Mouse (Mus musculus): Measurements from ENCODE around the gene Ska2.

The Ska2 gene

DNA sequence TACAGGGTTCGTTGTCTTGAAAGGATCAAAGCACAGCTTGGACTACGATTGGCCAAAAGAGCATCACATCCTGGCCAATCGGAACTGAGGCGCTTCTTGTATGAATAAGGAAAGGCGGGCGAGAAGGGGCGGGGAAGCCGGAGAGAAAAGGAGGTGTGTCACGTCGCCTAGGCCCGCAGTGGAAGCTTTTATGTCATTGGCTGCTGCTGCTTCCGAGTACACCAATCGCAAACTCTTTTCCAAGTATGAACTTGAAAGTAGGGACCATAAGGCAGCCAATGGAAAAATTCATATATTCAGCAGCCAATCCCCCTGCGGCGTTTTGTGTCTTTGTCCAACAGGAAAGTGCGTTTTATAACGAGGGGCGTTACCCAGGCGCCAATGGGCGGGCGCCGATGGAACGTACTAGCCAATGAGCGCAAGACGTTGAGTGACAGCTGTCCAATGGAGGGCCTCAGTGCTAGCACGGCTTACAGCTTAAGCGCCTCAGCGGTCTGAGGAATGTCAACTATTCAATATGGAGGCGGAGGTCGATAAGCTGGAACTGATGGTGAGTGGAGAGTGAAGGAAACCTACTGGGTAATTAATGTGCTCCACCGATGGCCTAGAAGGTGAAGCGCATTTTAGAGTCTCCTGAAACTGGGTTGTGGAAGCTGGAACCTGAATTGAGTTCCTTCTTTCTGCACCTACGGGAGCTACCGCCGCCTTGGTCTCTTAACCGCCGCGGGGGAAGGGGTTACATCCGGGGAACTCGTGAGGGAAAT lies at the start of gene Ska2:
Ska2 (plus strand) TSS at position 480 of the 764 bp plus-strand sequence.
- peak; percentile 96 to 97 for DNase-seq (ENCODE audit: low read depth in 2 of 2, low spot score in 2 of 2)

DNA sequence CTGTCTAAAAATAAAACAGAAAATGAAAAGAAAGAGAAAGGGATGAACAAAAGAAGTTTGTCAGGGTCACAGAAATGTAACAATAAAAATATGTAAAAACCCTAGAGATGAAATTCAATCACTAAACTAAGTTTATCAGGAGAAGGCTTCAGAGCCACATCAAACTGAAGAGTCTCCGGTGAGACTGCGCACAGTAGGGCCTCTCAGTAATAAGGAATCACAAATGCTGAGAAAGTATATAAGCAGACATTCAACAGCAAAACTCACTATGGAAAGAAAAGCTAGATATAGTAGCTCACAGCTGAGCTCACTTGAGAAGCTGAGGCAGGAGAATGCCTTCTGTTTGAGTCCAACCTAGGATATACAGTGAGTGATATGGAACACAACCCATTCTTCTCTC lies 48.6 kb upstream of the Ska2 start:
- no peak for DNase-seq (ENCODE audit: low read depth in 2 of 2, low spot score in 2 of 2)

DNA sequence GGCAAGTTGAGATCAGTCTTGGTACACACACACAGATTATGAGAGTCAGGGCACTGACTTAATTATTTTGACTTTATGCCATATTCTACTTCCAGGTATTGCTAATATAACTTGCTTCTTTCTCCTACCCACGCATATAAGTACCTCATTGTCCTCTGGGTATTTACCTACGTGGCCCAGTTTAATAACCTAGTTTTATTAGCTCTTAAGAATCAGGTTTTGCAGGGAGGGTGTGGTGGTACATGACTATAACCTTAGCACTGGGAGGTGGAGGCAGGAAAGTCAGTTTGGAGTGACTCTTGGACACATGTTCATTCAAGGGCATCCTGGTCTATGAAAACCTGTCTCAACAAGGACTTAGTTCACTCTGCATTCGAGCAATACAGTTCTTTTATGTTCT lies 46.9 kb upstream of the Ska2 start:
- DNase-seq (ENCODE audit: low read depth in 2 of 2, low spot score in 2 of 2): no peak

DNA sequence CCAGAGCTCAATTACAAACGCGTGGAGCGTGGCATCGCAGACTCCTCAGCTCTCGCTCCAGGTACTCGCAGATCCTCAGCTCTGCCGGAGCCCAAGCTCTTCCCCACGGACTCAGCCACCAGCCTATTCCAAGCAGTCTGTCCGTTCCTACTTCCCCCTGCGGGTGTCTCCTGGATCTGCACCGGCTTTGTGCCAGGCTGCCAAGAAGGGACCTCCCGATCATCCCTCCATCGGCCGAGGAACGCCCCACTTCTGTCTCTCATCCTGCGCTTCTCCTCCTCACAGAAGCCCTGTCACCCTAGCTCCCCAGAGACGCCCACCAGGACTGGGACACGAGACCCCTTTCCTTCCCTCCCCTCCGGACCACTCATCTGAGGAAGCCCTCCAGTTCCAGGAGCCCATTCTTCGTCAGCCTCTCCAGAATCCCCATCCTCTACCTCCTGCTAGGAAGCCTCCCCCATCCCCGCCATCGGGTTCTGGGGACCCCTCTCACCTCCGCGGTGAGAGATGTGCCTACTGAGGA lies 35.6 kb upstream of the Ska2 start:
- peak; percentile 25 to 29 for DNase-seq (ENCODE audit: low read depth in 2 of 2, low spot score in 2 of 2)

DNA sequence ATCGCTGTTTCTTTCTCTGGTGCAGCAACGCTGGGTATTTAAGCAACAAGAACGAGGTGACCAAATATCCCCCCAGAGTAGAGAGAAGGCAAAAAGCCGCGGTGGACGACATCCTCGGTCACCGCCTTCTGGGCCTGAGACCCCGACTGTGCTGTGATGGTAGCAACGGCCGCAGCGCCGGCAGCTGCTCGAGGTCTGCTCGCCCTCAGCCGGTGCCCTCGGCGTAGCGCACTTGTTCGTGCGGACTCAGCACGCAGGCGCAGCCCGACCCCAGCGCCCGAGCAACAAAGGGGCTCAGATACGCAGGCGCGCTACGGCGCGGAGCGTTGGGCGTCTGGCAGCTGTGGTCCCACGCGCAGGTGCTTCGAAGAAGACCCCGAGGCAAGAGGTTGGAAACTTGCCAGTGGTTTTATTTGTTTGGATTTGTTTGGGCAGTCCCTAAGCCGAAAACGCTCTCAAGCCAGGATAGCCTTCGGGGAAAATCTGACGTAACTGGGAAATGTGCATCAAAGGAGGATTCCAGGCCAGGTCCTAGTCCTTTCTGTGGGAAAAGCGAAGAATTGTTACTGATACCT lies 35.1 kb upstream of the Ska2 start, which contains the start of gene Gdpd1:
Gdpd1 (minus strand) TSS at position 197 of the 575 bp plus-strand sequence.
- peak; percentile 76 to 78 for DNase-seq (ENCODE audit: low read depth in 2 of 2, low spot score in 2 of 2)

DNA sequence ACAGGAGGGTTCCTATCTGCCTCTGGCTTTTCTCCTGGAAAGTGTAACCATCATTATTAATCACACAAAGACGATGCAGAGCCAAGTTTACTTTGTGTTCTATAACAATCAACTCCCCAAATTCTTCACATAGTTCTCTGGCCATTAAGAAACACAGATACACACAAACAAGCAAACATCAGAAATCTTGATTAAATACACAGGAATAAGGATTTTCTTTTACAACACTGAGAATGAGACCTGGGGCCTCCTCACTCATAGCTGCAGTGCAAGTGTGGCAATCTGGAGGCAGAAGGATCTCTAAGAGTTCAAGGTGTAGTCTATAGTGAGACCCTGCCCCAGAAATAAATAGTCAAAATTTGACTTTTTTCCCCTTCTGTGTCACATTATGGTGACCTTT lies 25.3 kb upstream of the Ska2 start:
- no peak for DNase-seq (ENCODE audit: low read depth in 2 of 2, low spot score in 2 of 2)

DNA sequence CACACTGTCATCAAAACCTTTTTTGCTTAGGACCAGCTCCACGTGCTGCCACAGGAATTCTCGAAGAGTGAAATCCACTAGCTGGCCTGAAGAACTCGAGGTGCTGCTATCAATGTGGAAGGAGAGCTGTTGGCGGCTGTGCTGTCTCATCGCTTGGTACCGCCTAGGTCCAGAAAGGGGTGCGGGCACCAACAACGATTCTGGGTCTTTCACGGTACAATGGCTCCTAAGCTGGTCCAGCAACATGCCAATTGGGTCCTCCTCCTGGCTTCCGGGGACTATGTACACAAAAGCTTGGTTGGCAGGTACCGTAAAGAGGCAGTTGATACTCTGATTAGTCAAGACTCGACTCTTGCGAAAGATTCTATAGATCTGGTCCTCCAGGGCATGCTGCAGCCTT lies 23.6 kb upstream of the Ska2 start:
- DNase-seq (ENCODE audit: low read depth in 2 of 2, low spot score in 2 of 2): no peak

DNA sequence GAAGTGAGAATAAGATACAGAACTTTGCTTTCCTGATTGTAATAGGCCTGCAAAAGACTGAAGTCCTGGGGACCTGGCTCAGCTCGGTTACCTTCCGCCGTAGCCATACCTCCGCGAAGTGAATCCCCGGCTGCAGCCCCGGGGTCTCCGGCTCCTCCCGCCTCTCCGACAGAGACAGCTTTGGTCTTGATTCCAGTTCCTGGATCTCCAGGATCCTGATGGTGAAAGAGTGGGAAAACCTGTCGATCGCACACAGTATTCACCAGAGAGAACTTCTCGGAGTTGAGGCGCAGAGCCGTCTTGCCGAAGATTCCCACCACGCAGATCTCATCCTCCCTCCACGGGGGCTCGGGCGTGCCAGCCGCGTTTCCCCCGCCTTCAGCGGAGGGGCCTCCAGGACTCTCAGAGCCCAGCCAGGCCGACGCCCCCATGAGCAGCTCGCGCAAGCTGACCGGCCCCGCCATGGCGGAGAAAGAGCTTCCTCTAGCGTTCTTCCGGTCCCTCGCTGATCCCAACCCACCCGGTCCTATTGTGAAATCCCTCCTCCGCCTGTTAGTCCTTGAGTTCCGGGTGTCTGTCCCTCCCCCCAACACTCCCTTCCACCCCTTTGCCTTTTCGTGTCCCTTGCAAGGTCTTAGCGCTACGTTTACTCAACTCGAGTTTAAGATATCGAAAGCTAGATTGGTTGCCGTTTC lies 22.6 kb upstream of the Ska2 start, which contains the start of gene Smg8:
Smg8 (minus strand) TSS at position 485 of the 695 bp plus-strand sequence.
- DNase-seq (ENCODE audit: low read depth in 2 of 2, low spot score in 2 of 2): peak; percentile 68 to 78

DNA sequence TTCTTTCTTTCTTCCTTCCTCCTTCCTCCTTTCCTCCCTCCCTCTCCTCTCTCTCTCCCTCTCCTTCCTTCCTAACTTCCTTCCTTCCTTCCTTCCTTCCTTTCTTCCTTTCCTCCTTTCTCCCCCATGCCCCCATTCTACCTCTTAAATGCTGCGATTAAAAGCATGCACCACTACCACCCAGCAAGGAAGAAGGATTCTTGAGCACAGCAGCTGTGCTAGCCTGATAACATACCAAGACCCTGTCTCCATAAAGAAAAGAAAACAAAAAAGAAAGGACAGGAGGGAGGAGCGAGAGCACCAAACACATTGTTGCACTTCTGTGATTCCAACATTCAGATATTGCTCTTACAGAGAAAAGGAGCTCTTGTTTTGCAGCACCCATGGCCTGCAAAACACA lies 21.9 kb upstream of the Ska2 start:
- no peak for DNase-seq (ENCODE audit: low read depth in 2 of 2, low spot score in 2 of 2)

DNA sequence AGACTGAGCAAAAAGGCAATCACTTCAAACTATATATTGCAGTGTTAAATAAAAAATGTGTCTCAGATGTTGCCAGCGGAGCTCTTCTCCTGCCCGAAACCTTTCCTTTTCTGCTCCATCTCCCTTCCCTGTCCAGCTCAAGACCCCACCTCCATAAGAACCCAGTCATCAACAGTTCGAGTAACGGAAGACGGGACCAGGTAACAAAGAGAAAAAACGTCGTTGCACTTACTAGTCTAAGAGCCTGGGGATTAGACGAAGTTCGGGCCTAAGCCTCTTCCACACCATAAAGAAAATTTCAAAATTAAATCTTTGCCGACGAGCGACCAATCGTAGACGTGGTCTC lies 652 bp upstream of the Ska2 start, which contains the start of gene Prr11:
Prr11 (minus strand) TSS at position 300 of the 346 bp plus-strand sequence.
- DNase-seq (ENCODE audit: low read depth in 2 of 2, low spot score in 2 of 2): no peak

DNA sequence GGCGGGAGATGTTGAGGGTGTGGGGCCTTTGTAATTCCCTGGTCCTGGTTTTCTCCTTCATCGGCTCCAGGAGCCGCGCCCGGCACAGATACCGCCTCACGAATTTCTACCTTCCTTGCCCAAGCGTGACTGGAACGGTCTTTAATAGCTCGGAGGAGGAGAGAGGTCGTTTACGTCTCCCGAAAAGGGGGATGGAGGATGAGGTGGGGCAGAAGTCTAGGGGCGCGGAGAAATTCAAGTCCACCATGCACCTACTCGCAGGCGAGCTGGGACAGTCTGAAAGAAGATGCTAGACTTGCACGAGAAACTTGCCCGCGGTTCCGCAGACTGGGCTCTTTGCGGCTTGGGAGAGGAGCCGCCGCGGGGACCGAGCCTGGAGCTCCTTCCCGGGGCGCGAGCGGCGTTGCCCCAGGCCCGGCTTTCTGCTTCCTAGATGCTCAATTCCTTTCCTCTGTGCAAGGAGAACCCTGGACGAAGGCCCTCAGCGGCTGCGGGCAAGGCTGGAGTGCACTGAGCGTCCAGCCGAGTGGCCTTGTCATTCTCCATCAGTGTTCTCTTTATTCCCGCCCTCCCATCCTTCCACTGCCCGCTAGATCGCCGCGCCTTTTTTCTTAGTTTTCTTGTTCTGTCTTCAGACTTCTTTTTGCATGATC lies 611 bp downstream of the Ska2 start:
- no peak for DNase-seq (ENCODE audit: low read depth in 2 of 2, low spot score in 2 of 2)

DNA sequence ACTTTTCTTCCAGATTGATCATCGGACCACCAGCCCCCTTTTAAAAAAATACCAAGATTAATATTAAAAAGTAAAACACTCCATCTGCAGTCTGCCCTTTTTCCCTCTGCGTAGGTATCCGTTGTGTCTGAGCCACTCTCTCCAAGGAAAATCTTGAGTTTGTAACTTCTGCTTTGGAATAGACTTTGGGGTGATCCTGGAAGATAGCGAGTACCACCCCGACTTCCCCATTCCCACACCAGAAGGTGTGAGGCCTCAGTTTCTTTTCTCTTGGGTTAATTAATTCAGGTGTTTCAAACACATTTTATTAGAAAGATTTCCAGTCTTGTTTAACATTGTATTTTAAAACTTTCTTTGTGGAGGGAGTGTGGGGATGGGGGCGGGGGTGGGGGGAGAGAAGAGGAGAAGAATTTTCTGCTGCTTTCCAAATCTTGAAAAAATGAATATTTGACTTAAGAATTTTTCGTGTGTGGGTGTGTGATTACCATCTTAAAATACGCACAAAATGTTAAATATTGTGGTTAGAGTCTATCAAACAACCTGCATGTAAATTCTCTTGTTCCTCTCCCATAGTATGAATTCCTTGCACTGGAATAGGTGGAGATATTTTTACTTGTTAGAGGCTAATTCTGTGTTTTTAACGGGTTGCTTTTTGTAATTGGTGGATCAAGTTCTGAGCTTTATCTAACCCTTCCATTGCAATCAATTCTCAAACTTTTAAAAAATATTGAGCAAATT lies 1.3 kb downstream of the Ska2 start:
- DNase-seq (ENCODE audit: low read depth in 2 of 2, low spot score in 2 of 2): no peak

DNA sequence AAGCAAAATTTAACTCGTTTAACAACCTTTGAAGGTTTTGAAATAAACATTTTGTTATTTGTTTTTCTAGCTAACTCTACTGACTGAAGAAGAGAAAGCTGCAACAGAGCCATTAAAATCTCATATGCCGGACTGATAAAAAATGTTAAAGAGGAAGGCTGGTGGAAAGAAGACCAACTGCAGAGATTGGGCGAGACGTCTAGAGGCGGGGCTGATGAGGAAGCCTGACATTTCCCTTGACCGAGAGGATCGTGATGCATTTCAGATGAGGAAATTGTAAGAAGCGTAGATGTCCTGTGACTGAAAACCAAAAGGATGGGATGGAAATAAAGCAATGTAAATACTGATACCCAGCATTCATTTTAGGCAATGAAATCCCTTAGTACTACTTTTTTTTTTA lies 12.8 kb downstream of the Ska2 start:
- no peak for DNase-seq (ENCODE audit: low read depth in 2 of 2, low spot score in 2 of 2)

DNA sequence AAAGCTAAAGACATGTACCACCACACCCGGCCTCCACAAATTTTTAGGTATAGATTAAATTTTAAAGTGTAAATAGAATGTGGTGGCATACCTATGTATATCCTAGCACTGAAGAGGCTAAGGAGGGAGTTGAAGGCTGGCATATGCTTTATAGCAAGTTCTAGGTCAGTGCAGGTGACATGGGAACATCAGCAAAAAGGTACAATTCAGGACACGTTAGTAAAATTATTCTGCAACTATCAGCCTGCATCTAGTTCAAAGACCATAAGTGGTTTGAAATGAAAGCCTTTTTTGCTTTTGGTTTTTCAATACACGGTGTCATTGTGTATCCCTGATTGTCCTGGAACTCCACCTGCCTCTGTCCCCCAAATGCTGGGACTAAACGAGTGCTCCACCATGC lies 16.5 kb downstream of the Ska2 start:
- no peak for DNase-seq (ENCODE audit: low read depth in 2 of 2, low spot score in 2 of 2)

DNA sequence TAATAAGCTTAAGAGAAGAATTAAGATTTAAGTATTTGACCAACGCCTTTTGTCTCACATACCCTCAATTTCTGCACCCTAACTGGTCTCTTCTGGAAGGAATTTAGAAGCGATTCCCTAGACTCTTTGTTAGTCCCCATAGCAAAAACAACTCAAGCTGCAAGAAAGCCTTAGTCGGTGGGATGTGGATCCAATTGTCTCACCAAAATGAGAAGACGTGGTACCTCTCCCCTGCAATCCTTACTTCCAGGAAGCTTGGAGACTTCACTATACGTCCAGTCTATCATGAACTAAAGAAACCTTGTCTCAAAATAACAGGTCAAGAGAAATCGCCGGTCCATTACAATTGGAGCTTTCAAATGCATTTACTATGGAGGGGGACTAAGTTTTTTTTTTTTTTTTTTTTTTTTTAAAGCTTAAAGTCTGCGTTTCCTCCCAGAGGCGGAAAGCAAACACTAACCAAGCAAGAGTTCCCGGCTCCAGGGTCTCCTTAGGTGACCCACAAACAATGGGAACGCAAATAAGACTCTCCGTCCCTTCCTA lies 17.3 kb downstream of the Ska2 start:
- no peak for DNase-seq (ENCODE audit: low read depth in 2 of 2, low spot score in 2 of 2)

DNA sequence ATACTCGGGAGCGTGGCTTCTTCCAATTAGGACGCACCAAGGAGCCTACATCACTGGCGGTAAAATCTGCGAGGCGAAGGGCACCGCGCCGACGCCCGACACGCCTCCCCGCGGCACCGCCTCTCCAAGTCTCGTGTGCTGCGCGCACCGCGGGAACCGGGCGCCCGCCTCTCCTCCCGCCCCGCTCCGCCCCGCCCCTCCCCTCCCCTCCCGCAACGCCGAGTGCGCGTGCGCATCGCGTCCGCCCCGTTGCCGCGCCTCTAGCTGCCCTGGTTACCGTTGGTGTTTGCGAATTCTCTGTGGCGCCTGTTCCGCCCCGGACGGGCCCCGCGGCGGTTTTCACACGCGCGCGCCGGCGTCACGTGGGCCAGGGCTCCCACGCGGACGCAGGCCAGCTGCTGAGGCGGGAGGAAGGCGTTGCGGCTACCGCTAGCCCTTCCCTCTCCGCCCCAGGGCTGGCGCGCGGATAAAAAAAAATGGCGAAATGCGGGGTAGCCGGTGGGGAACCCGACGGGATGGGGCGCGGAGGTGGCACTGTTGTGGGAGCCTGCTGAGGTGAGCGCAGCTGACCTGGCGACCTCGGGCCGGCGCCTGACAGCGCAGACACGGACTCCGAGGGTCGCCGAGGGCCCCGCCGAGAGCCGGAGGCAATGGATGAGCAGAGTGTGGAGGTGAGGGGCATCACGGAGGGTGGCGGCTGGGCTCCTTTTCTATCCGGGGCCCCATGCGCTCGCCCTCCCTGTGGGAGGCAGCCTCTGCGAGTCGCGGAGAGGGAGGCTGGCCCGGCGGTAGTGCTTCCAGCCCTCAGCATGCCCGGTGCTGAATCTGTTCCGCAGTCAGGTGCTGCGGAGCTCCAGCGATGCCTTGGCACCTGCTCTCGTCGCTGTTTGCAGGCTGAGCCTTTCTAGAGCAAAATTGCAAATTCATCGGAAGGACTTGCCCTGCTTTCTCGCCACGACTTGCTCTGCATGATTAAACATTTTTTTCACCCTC lies 18.1 kb downstream of the Ska2 start, which contains the start of gene Trim37:
Trim37 (plus strand) TSS at position 254 of the 993 bp plus-strand sequence.
- DNase-seq (ENCODE audit: low read depth in 2 of 2, low spot score in 2 of 2): peak; percentile 62 to 71

DNA sequence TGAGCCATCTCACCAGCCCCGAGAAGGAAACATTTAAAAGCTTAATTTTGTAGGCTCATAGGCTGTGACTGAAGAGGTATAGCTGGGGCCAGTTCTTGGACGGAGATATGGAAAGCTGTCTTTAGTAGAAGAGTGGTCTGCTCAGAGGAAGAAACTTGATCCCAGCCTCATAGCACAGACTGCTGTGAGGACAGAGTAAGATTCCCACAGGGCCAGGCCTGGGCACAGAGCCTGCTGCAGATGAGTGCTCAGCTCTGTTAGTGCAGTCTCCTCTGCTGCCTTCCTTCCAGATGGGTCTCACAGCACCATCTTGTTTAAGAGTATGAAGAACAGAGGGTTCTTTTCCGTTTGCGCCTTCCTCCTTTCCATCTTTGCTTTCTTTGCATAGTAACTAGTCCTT lies 27.2 kb downstream of the Ska2 start:
- no peak for DNase-seq (ENCODE audit: low read depth in 2 of 2, low spot score in 2 of 2)

DNA sequence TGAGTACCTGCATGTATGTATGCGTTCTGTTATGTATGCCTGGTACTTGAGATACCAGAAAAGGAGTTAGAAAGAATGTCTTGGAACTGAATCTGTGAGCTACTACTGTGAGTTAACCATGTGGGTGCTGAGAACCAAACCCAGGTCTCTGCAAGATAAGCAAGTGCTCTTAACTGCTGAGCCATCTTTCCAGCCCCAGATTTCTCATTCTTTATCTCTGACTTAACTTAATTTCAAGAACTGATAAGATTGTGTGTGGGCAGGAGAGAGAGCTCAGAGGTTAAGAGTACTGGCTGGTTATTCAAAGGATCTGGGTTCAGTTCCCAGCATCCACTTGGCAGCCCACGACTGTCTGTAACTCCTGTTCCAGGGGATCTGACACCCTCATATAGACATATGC lies 49.0 kb downstream of the Ska2 start:
- no peak for DNase-seq (ENCODE audit: low read depth in 2 of 2, low spot score in 2 of 2)

DNA sequence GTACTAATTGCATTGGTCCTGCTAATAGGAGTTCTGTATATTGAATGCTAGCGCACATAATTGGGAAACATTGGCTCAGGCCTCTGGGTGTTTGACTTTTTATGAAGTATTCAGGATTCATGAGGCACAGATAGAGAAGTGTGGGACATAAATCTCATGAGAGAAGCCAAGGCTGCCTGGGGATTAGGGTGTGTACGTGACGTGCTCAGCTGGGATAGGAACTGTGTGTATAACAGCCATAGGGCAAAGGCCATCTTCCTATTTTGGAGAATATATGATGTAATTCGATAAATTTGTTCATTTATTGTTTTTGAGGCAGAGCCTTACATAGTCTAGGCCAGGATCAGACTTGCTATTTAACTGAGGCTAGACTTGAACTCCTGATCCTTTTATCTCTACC lies 53.7 kb downstream of the Ska2 start:
- DNase-seq (ENCODE audit: low read depth in 2 of 2, low spot score in 2 of 2): no peak

Data from CD8-positive naive resting alpha-beta T cell, adult 2 months (primary cell).